Mouse (Mus musculus): ENCODE results near the gene Abca1.

The Abca1 gene

GRCm38 (mm10) chr4:53159767-53160166 lies at the start of gene Abca1:
Gene Abca1, minus strand, starts transcription at chr4:53159895.
- peak; percentile 69 to 82 for DNase-seq (ENCODE audit: low spot score in 2 of 2)

- no peak for DNase-seq (ENCODE audit: low spot score in 2 of 2)
Measured at GRCm38 (mm10) chr4:53204482-53204881, 44.8 kb upstream of the Abca1 start.

- DNase-seq (ENCODE audit: low spot score in 2 of 2), result no peak
Measured at GRCm38 (mm10) chr4:53203595-53204400, 44.1 kb upstream of the Abca1 start.

GRCm38 (mm10) chr4:53200276-53200675 lies 40.6 kb upstream of the Abca1 start:
- no peak for DNase-seq (ENCODE audit: low spot score in 2 of 2)

- no peak for DNase-seq (ENCODE audit: low spot score in 2 of 2)
Measured at GRCm38 (mm10) chr4:53197842-53198241, 38.1 kb upstream of the Abca1 start.

- DNase-seq (ENCODE audit: low spot score in 2 of 2), result peak; percentile 51 to 75
Measured at GRCm38 (mm10) chr4:53196058-53196771, 36.5 kb upstream of the Abca1 start.

GRCm38 (mm10) chr4:53187071-53187470 lies 27.4 kb upstream of the Abca1 start:
- no peak for DNase-seq (ENCODE audit: low spot score in 2 of 2)

- no peak for DNase-seq (ENCODE audit: low spot score in 2 of 2)
Measured at GRCm38 (mm10) chr4:53186573-53186972, 26.9 kb upstream of the Abca1 start.

- no peak for DNase-seq (ENCODE audit: low spot score in 2 of 2)
Measured at GRCm38 (mm10) chr4:53186141-53186540, 26.4 kb upstream of the Abca1 start.

- no peak for DNase-seq (ENCODE audit: low spot score in 2 of 2)
Measured at GRCm38 (mm10) chr4:53181479-53181878, 21.8 kb upstream of the Abca1 start.

- DNase-seq (ENCODE audit: low spot score in 2 of 2), result no peak
Measured at GRCm38 (mm10) chr4:53179308-53179820, 19.7 kb upstream of the Abca1 start.

- no peak for DNase-seq (ENCODE audit: low spot score in 2 of 2)
Measured at GRCm38 (mm10) chr4:53178489-53178888, 18.8 kb upstream of the Abca1 start.

- no peak for DNase-seq (ENCODE audit: low spot score in 2 of 2)
Measured at GRCm38 (mm10) chr4:53177696-53178095, 18.0 kb upstream of the Abca1 start.

GRCm38 (mm10) chr4:53174906-53175305 lies 15.2 kb upstream of the Abca1 start:
- no peak for DNase-seq (ENCODE audit: low spot score in 2 of 2)

GRCm38 (mm10) chr4:53170403-53170802 lies 10.7 kb upstream of the Abca1 start:
- DNase-seq (ENCODE audit: low spot score in 2 of 2), result no peak

- DNase-seq (ENCODE audit: low spot score in 2 of 2), result no peak
Measured at GRCm38 (mm10) chr4:53165231-53165630, 5.5 kb upstream of the Abca1 start.

GRCm38 (mm10) chr4:53159176-53159575 lies 519 bp downstream of the Abca1 start:
- DNase-seq (ENCODE audit: low spot score in 2 of 2), result no peak

GRCm38 (mm10) chr4:53158634-53159033 lies 1.1 kb downstream of the Abca1 start:
- DNase-seq (ENCODE audit: low spot score in 2 of 2), result peak; percentile 77 to 89

GRCm38 (mm10) chr4:53155471-53155870 lies 4.2 kb downstream of the Abca1 start:
- no peak for DNase-seq (ENCODE audit: low spot score in 2 of 2)

GRCm38 (mm10) chr4:53153711-53154110 lies 6.0 kb downstream of the Abca1 start:
- DNase-seq (ENCODE audit: low spot score in 2 of 2), result no peak

GRCm38 (mm10) chr4:53153061-53153460 lies 6.6 kb downstream of the Abca1 start:
- no peak for DNase-seq (ENCODE audit: low spot score in 2 of 2)

GRCm38 (mm10) chr4:53152655-53153054 lies 7.0 kb downstream of the Abca1 start:
- no peak for DNase-seq (ENCODE audit: low spot score in 2 of 2)

GRCm38 (mm10) chr4:53150516-53150915 lies 9.2 kb downstream of the Abca1 start:
- DNase-seq (ENCODE audit: low spot score in 2 of 2), result no peak
